Mouse (Mus musculus) G1E (cell line): ENCODE results near the gene Olfr524.

Experiments used
- CTCF ChIP-seq: IDR thresholded peaks from 2 replicates; pipeline ENCODE4 v1.5.1; 2012; ENCODE audit warnings: low read depth, low read length, inconsistent platforms, mixed read lengths
- GATA1 ChIP-seq: IDR thresholded peaks from 2 replicates; pipeline ENCODE4 v1.6.1; 2012; ENCODE audit warnings: borderline replicate concordance, low read length, inconsistent platforms, mixed read lengths
- GATA2 ChIP-seq: IDR thresholded peaks from 2 replicates; pipeline ENCODE4 v1.6.1; 2012; ENCODE audit warnings: low read depth, low read length, inconsistent platforms, borderline replicate concordance
- POLR2AphosphoS5 ChIP-seq: IDR thresholded peaks from 2 replicates; pipeline ENCODE4 v1.6.1; 2012; ENCODE audit warnings: low read depth, low read length, inconsistent platforms; ENCODE audit not compliant: insufficient replicate concordance
- TAL1 ChIP-seq: conservative IDR thresholded peaks from 2 replicates; pipeline ENCODE4 v1.6.1; 2012; ENCODE audit warnings: low read depth, low read length, inconsistent platforms, mixed read lengths

- TF ChIP-seq POLR2AphosphoS5 (no peak), GATA2 (no peak), CTCF (no peak), TAL1 (no peak), GATA1 (no peak)
Observed at GRCm38 (mm10) chr7:140217967-140218366, 12.2 kb upstream of the Olfr524 start, which contains the start of gene Cd163l1.
